Mouse (Mus musculus) kidney, postnatal 10 days (tissue): ENCODE data around the gene Pik3r5.
A peak's percentile ranks its signal among the peaks of the same experiment; 100 is the strongest.

Experiments
- DNase-seq: peaks from one replicate; pipeline ENCODE4 v3.0.0; 2021; ENCODE audit warnings: mixed read lengths

Pik3r5 gene

GRCm38 (mm10) chr11:68451747-68452405, 20.0 kb downstream of the Pik3r5 start:
- no peak for DNase-seq

GRCm38 (mm10) chr11:68452740-68453139, 20.8 kb downstream of the Pik3r5 start:
- DNase-seq: no peak

- DNase-seq: no peak
Measured at GRCm38 (mm10) chr11:68453301-68453700, 21.4 kb downstream of the Pik3r5 start.

- DNase-seq: no peak
Measured at GRCm38 (mm10) chr11:68458086-68458485, 26.2 kb downstream of the Pik3r5 start.

GRCm38 (mm10) chr11:68459021-68459420, 27.1 kb downstream of the Pik3r5 start:
- no peak for DNase-seq

- DNase-seq: no peak
Measured at GRCm38 (mm10) chr11:68459486-68459885, 27.6 kb downstream of the Pik3r5 start.

- DNase-seq: no peak
Measured at GRCm38 (mm10) chr11:68462716-68463115, 30.8 kb downstream of the Pik3r5 start.

GRCm38 (mm10) chr11:68464260-68464659, 32.3 kb downstream of the Pik3r5 start:
- no peak for DNase-seq

- no peak for DNase-seq
Measured at GRCm38 (mm10) chr11:68465090-68465489, 33.2 kb downstream of the Pik3r5 start.

- no peak for DNase-seq
Measured at GRCm38 (mm10) chr11:68467441-68467840, 35.5 kb downstream of the Pik3r5 start.

- DNase-seq: no peak
Measured at GRCm38 (mm10) chr11:68467962-68468612, 36.2 kb downstream of the Pik3r5 start.

GRCm38 (mm10) chr11:68468886-68469285, 37.0 kb downstream of the Pik3r5 start:
- DNase-seq: no peak

- no peak for DNase-seq
Measured at GRCm38 (mm10) chr11:68472162-68472849, 40.4 kb downstream of the Pik3r5 start.

- DNase-seq: no peak
Measured at GRCm38 (mm10) chr11:68474600-68474999, 42.7 kb downstream of the Pik3r5 start.

GRCm38 (mm10) chr11:68475676-68476075, 43.8 kb downstream of the Pik3r5 start:
- no peak for DNase-seq

- no peak for DNase-seq
Measured at GRCm38 (mm10) chr11:68477661-68478060, 45.7 kb downstream of the Pik3r5 start.

- no peak for DNase-seq
Measured at GRCm38 (mm10) chr11:68478574-68478981, 46.7 kb downstream of the Pik3r5 start.

GRCm38 (mm10) chr11:68480660-68481059, 48.7 kb downstream of the Pik3r5 start:
- DNase-seq: no peak

- no peak for DNase-seq
Measured at GRCm38 (mm10) chr11:68482001-68482400, 50.1 kb downstream of the Pik3r5 start.

- DNase-seq: no peak
Measured at GRCm38 (mm10) chr11:68483213-68483612, 51.3 kb downstream of the Pik3r5 start.

GRCm38 (mm10) chr11:68484431-68484830, 52.5 kb downstream of the Pik3r5 start:
- no peak for DNase-seq

GRCm38 (mm10) chr11:68485206-68485942, 53.5 kb downstream of the Pik3r5 start:
- peak; percentile 38 for DNase-seq

- DNase-seq: no peak
Measured at GRCm38 (mm10) chr11:68486093-68486492, 54.2 kb downstream of the Pik3r5 start.
